Mouse (Mus musculus): ENCODE measurements around the gene Nfkb2. TPM values are rescaled to one million over a fixed set of nuclear protein-coding genes. Genes with fewer than 3 reads are reported as not detected.

Nfkb2 gene
- polyA plus RNA-seq, 2 experiments, result 2.6 to 4.5 TPM

DNA sequence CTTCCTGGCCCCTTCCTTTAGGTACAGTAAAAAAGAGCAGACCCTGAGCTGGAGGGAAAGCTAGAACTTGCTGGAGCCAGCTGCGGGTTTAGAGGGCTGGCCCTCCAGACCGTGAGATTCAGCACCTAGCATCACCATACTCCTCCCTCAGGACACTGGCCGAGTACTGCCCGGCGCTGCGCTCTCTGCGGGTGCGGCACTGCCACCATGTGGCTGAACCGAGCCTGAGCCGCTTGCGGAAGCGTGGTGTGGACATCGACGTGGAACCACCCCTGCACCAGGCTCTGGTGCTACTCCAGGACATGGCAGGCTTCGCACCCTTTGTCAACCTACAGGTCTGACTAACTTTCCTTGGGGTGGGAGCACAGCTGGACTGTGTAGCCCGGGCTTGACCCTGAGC, 25.8 kb downstream of the Nfkb2 start:
- ATAC-seq (ENCODE audit: insufficient read depth) (peak; percentile 21; the same call in 1 of the 2 replicates), DNase-seq (ENCODE audit: low read depth in 3 of 3, low spot score in 3 of 3) (peak in 2 of 3 experiments; percentile 61)
- Histone ChIP-seq H3K36me3 (replicated peaks; ENCODE audit: control insufficient read depth, insufficient read depth, low read depth) (peaks cover 5% of the 10 kb centered on the region; the same call in 1 of the 2 replicates), H3K4me1 (replicated peaks; ENCODE audit: control insufficient read depth in 2 of 2, insufficient read depth in 2 of 2, low read length in 1 of 2) (peaks cover 13 to 21% of the 10 kb centered on the region in 2 experiments), H3K9me3 (ENCODE audit: control insufficient read depth, low read length) (no peaks in the 10 kb centered on the region), H3K4me2 (ENCODE audit: low read depth) (peak overlapping the region; percentile 98), H3K9ac (replicated peaks) (no peak overlapping the region), H3K27ac (no peak overlapping the region), H3K27me3 (ENCODE audit: control insufficient read depth, insufficient read depth, low read length) (peaks cover 27% of the 10 kb centered on the region), H3K4me3 (ENCODE audit: insufficient read depth in 1 of 2, low read depth in 2 of 2, low read length in 2 of 2) (peak overlapping the region in 1 of 2 experiments; percentile 90; a peak in 2 of 4 replicates)
- TF ChIP-seq CTCF (IDR thresholded peaks at IDR 0.05; ENCODE audit: low read depth) (peak; percentile 99), EP300 (IDR thresholded peaks at IDR 0.05; ENCODE audit: low read depth) (no peak)
- 7% methylated on average over 16 of the region's 16 CpGs for WGBS (ENCODE audit: insufficient replicate concordance)

DNA sequence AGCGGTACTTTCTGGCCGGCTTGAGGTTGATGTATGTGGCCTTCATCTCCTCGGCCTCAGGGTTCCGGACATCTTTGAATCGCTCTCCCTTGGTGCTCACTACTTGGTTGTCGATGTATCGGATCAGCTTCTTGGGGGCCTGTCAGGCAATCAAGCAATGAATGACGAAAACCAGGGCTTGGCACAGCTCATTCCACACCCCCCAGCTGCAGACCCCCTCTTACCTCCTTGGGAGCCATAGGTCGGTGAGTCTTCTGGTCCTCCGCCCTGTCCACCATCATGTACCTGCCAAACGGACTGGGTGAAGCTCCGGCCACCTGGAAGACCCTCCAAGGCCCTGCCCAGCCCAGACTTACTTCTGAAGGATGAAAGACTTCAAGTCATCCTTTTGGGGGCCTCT, 26.6 kb downstream of the Nfkb2 start:
- no peak for ATAC-seq (ENCODE audit: insufficient read depth)
- H3K27ac ChIP-seq, result no peak overlapping the region
- TF ChIP-seq CTCF (IDR thresholded peaks at IDR 0.05; ENCODE audit: low read depth) (no peak), EP300 (IDR thresholded peaks at IDR 0.05; ENCODE audit: low read depth) (no peak)
- H3K4me3 ChIP-seq (ENCODE audit: insufficient read depth in 1 of 2, low read depth in 2 of 2, low read length in 2 of 2), result no peak overlapping the region
- peaks cover 13 to 21% of the 10 kb centered on the region in 2 experiments for H3K4me1 ChIP-seq (replicated peaks; ENCODE audit: control insufficient read depth in 2 of 2, insufficient read depth in 2 of 2, low read length in 1 of 2)
- no peak for DNase-seq (ENCODE audit: low read depth in 3 of 3, low spot score in 3 of 3)
- no peak overlapping the region for H3K9ac ChIP-seq (replicated peaks)
- H3K4me2 ChIP-seq (ENCODE audit: low read depth), result no peak overlapping the region
- peaks cover 20% of the 10 kb centered on the region for H3K27me3 ChIP-seq (ENCODE audit: control insufficient read depth, insufficient read depth, low read length)
- 84% methylated on average over 12 of the region's 12 CpGs for WGBS (ENCODE audit: insufficient replicate concordance)
- H3K9me3 ChIP-seq (ENCODE audit: control insufficient read depth, low read length), result no peaks in the 10 kb centered on the region
- H3K36me3 ChIP-seq (replicated peaks; ENCODE audit: control insufficient read depth, insufficient read depth, low read depth), result peaks cover 5% of the 10 kb centered on the region; the same call in 1 of the 2 replicates

DNA sequence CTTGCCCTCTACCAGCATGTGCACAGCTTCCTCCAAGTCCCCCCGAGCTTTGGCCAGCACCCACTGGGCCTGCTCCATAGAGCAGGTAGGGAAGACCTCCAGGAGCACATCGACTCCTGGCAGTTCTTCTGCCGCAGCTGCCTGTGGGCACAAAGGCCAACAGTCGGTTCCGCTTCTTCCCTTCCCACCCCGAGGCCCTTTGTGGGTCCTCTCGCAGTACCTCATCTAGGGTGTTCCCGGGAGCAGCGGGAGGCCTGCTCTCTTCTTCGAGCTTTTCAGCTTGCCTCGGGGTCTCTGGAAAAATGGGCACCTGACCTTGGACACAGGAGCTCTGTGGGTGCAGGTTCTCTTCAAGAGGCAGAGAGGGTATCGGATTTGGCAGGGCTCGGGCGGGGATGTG, 27.2 kb downstream of the Nfkb2 start:
- H3K4me3 ChIP-seq (ENCODE audit: insufficient read depth in 1 of 2, low read depth in 2 of 2, low read length in 2 of 2), result no peak overlapping the region
- H3K27ac ChIP-seq, result no peak overlapping the region
- H3K4me1 ChIP-seq (replicated peaks; ENCODE audit: control insufficient read depth in 2 of 2, insufficient read depth in 2 of 2, low read length in 1 of 2), result peaks cover 13 to 21% of the 10 kb centered on the region in 2 experiments
- H3K9ac ChIP-seq (replicated peaks), result no peak overlapping the region
- H3K27me3 ChIP-seq (ENCODE audit: control insufficient read depth, insufficient read depth, low read length), result peaks cover 13% of the 10 kb centered on the region
- WGBS (ENCODE audit: insufficient replicate concordance), result 87% methylated on average over 14 of the region's 14 CpGs
- no peak for TF ChIP-seq CTCF (IDR thresholded peaks at IDR 0.05; ENCODE audit: low read depth)
- TF ChIP-seq EP300 (IDR thresholded peaks at IDR 0.05; ENCODE audit: low read depth), result no peak
- ATAC-seq (ENCODE audit: insufficient read depth), result no peak
- DNase-seq (ENCODE audit: low read depth in 3 of 3, low spot score in 3 of 3), result no peak
- H3K36me3 ChIP-seq (replicated peaks; ENCODE audit: control insufficient read depth, insufficient read depth, low read depth), result peaks cover 5% of the 10 kb centered on the region; the same call in 1 of the 2 replicates
- H3K4me2 ChIP-seq (ENCODE audit: low read depth), result no peak overlapping the region
- H3K9me3 ChIP-seq (ENCODE audit: control insufficient read depth, low read length), result no peaks in the 10 kb centered on the region

DNA sequence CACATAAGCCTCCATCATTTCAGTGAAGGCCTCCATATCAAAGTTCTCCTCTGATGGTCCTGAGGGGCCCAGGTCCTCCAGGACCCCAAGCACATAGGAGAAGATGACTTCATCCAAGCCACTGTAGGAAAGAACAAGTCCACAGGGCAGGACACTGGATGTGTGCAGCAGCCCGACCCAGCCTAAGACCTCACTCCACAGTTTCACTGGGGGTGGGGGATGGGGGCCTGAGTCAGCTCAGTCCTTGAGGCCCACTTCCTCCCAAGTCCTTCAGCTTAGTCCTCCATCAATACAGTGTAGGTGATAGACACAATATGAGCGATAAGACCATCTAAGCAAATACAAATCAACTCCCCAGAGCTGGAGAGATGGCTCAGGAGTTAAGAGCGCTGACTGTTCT, 27.8 kb downstream of the Nfkb2 start:
- no peak overlapping the region for H3K27ac ChIP-seq
- peaks cover 7% of the 10 kb centered on the region for H3K27me3 ChIP-seq (ENCODE audit: control insufficient read depth, insufficient read depth, low read length)
- no peaks in the 10 kb centered on the region for H3K9me3 ChIP-seq (ENCODE audit: control insufficient read depth, low read length)
- H3K9ac ChIP-seq (replicated peaks), result no peak overlapping the region
- no peak overlapping the region for H3K4me2 ChIP-seq (ENCODE audit: low read depth)
- 72% methylated on average over 3 of the region's 3 CpGs for WGBS (ENCODE audit: insufficient replicate concordance)
- no peak overlapping the region for H3K4me3 ChIP-seq (ENCODE audit: insufficient read depth in 1 of 2, low read depth in 2 of 2, low read length in 2 of 2)
- H3K4me1 ChIP-seq (replicated peaks; ENCODE audit: control insufficient read depth in 2 of 2, insufficient read depth in 2 of 2, low read length in 1 of 2), result peaks cover 13 to 20% of the 10 kb centered on the region in 2 experiments
- peaks cover 5% of the 10 kb centered on the region; the same call in 1 of the 2 replicates for H3K36me3 ChIP-seq (replicated peaks; ENCODE audit: control insufficient read depth, insufficient read depth, low read depth)
- no peak for DNase-seq (ENCODE audit: low read depth in 3 of 3, low spot score in 3 of 3)
- TF ChIP-seq EP300 (IDR thresholded peaks at IDR 0.05; ENCODE audit: low read depth) (no peak), CTCF (IDR thresholded peaks at IDR 0.05; ENCODE audit: low read depth) (no peak)
- no peak for ATAC-seq (ENCODE audit: insufficient read depth)

DNA sequence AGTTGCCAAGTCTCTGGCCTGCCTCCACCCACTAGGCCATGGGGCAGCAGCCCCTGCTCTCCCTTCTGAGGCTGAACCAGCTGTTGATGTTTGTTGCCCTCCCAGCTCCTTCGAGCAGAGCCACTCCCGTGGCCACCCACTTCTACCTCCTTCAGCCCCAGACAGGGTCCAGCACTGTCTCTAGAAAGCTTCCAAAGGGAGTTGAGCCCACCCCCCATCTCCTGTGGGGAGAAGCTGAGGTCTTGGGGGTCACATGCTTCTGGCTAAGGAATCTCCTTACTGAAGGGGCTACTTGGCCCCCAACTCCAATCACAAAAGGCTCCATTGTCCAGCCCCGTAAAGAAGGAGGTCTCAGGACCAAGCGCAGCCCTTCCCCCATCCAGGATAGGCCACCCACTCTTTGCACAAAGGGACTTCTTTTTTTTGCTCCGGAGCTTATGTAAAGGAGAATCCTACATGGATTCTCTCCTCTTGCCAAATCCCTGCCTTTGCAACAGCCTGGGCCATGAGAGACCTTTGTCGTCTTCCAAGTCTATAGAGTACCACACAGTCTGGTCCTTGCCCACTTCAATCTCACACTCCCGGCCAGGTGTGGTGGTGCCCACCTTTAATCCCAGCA, 28.7 kb downstream of the Nfkb2 start:
- no peak for TF ChIP-seq CTCF (IDR thresholded peaks at IDR 0.05; ENCODE audit: low read depth)
- no peak for TF ChIP-seq EP300 (IDR thresholded peaks at IDR 0.05; ENCODE audit: low read depth)
- Histone ChIP-seq H3K4me3 (ENCODE audit: insufficient read depth in 1 of 2, low read depth in 2 of 2, low read length in 2 of 2) (no peak overlapping the region), H3K4me1 (replicated peaks; ENCODE audit: control insufficient read depth in 2 of 2, insufficient read depth in 2 of 2, low read length in 1 of 2) (peaks cover 9 to 16% of the 10 kb centered on the region in 2 experiments), H3K36me3 (replicated peaks; ENCODE audit: control insufficient read depth, insufficient read depth, low read depth) (peaks cover 5% of the 10 kb centered on the region; the same call in 1 of the 2 replicates), H3K9ac (replicated peaks) (no peak overlapping the region), H3K4me2 (ENCODE audit: low read depth) (no peak overlapping the region), H3K27me3 (ENCODE audit: control insufficient read depth, insufficient read depth, low read length) (no peaks in the 10 kb centered on the region), H3K27ac (no peak overlapping the region), H3K9me3 (ENCODE audit: control insufficient read depth, low read length) (no peaks in the 10 kb centered on the region)
- WGBS (ENCODE audit: insufficient replicate concordance), result 67% methylated on average over 7 of the region's 7 CpGs
- no peak for DNase-seq (ENCODE audit: low read depth in 3 of 3, low spot score in 3 of 3)
- ATAC-seq (ENCODE audit: insufficient read depth), result no peak
